Mouse (Mus musculus) gastrocnemius, adult 18-20 months (tissue): ENCODE data around the gene Gm45808. TPM values are rescaled to one million over a fixed set of nuclear protein-coding genes. Genes with fewer than 3 reads are reported as not detected.

Source experiments
- microRNA-seq: library from miRNA; unstranded; fragments of <30 nt; microRNA quantifications from one replicate; pipeline ENCODE4 v1.2.0, GENCODE M21; 2021
- total RNA-seq, 2 experiments: library from RNA; stranded (reverse); gene quantifications; 2 replicates each; pipeline ENCODE4 v1.2.3; 2021

Gm45808 gene
- total RNA-seq, 2 experiments from 2014 or later, result 8.1 to 9.6 TPM

Small RNA genes within 50 kb of the gene (microRNA-seq; reads per million reads assigned to microRNA genes)
- gene Gm22133, result not detected

Other genes starting within 250 kb of the Gm45808 start
- 1 to 10 TPM; 1.1 to 1.2 TPM for gene Cd37, start 247.7 kb downstream of the Gm45808 start, total RNA-seq
- gene Slc6a16, start 245.7 kb downstream of the Gm45808 start, total RNA-seq, result not detected
- gene Slc6a21, start 209.3 kb downstream of the Gm45808 start, total RNA-seq, result not detected
- 10 to 100 TPM; 25.9 to 31.3 TPM for gene Trpm4, start 153.0 kb downstream of the Gm45808 start, total RNA-seq
- 100 to 1,000 TPM; 877 to 904 TPM for gene Hrc, start 151.5 kb downstream of the Gm45808 start, total RNA-seq
- under 1 TPM; 0.11 to 0.21 TPM for gene Ppfia3, start 119.8 kb downstream of the Gm45808 start, total RNA-seq
- gene Lin7b, start 116.2 kb downstream of the Gm45808 start, total RNA-seq, result not detected
- 10 to 100 TPM; 60.3 to 65.4 TPM for gene Snrnp70, start 91.1 kb downstream of the Gm45808 start, total RNA-seq
- 10 to 100 TPM; 83.7 to 93.5 TPM for gene Kcna7, start 81.2 kb downstream of the Gm45808 start, total RNA-seq
- 1 to 10 TPM; 4.3 to 4.7 TPM for gene Ntf5, start 73.1 kb downstream of the Gm45808 start, total RNA-seq
- under 1 TPM; 0.47 to 0.59 TPM for gene Lhb, start 66.0 kb downstream of the Gm45808 start, total RNA-seq
- 100 to 1,000 TPM; 321 to 326 TPM for gene Gys1, start 52.0 kb downstream of the Gm45808 start, total RNA-seq
- gene Ruvbl2, start 48.7 kb downstream of the Gm45808 start, total RNA-seq, result 10 to 100 TPM; 26.6 to 27.9 TPM
- 100 to 1,000 TPM; 109 to 151 TPM for gene Ftl1, start 26.9 kb downstream of the Gm45808 start, total RNA-seq
- 10 to 100 TPM; 14.2 to 16.6 TPM for gene Bax, start 19.9 kb downstream of the Gm45808 start, total RNA-seq
- gene Tulp2, start 4.9 kb downstream of the Gm45808 start, total RNA-seq, result not detected
- 10 to 100 TPM; 22.6 to 22.9 TPM for gene Dhdh, start 2.0 kb upstream of the Gm45808 start, total RNA-seq
- 10 to 100 TPM; 63.3 to 68.6 TPM for gene Nucb1, start 23.6 kb upstream of the Gm45808 start, total RNA-seq
- 10 to 100 TPM; 28.6 to 63.5 TPM for gene Ppp1r15a, start 39.5 kb upstream of the Gm45808 start, total RNA-seq
- 1 to 10 TPM; 5.2 to 5.3 TPM for gene Plekha4, start 39.5 kb upstream of the Gm45808 start, total RNA-seq
- 1 to 10 TPM in 1 of 2 experiments, under 1 TPM in 1; 0.91 to 1.9 TPM for gene Hsd17b14, start 68.1 kb upstream of the Gm45808 start, total RNA-seq
- gene Bcat2, start 83.3 kb upstream of the Gm45808 start, total RNA-seq, result 10 to 100 TPM; 95.0 to 98.1 TPM
- gene Fgf21, start 128.7 kb upstream of the Gm45808 start, total RNA-seq, result not detected
- gene Fut1, start 130.5 kb upstream of the Gm45808 start, total RNA-seq, result not detected
- not detected for gene Izumo1, start 135.0 kb upstream of the Gm45808 start, total RNA-seq
- 1 to 10 TPM; 5.5 to 8.5 TPM for gene Rasip1, start 140.7 kb upstream of the Gm45808 start, total RNA-seq
- gene Mamstr, start 153.2 kb upstream of the Gm45808 start, total RNA-seq, result 10 to 100 TPM; 17.6 to 18.7 TPM
- gene Fut2, start 179.6 kb upstream of the Gm45808 start, total RNA-seq, result under 1 TPM in 1 of 2 experiments, not detected in 1; 0.11 TPM
- under 1 TPM; 0.14 to 0.26 TPM for gene Ntn5, start 197.2 kb upstream of the Gm45808 start, total RNA-seq
- gene Sec1, start 207.6 kb upstream of the Gm45808 start, total RNA-seq, result under 1 TPM; 0.09 TPM
- gene Car11, start 213.0 kb upstream of the Gm45808 start, total RNA-seq, result 10 to 100 TPM; 11.1 to 17.3 TPM
- 10 to 100 TPM; 19.4 to 22.9 TPM for gene Dbp, start 218.3 kb upstream of the Gm45808 start, total RNA-seq
- 100 to 1,000 TPM; 442 to 461 TPM for gene Rpl18, start 228.6 kb upstream of the Gm45808 start, total RNA-seq
- 10 to 100 TPM; 15.2 to 15.6 TPM for gene Sphk2, start 231.2 kb upstream of the Gm45808 start, total RNA-seq
- under 1 TPM in 1 of 2 experiments, not detected in 1; 0.18 TPM for gene Fam83e, start 234.4 kb upstream of the Gm45808 start, total RNA-seq
- not detected for gene Spaca4, start 239.0 kb upstream of the Gm45808 start, total RNA-seq